Mouse (Mus musculus) ES-E14 (cell line): ENCODE measurements around the gene Zbtb34. TPM values are rescaled to one million over a fixed set of nuclear protein-coding genes. Genes with fewer than 3 reads are reported as not detected.
A peak's percentile ranks its signal among the peaks of the same experiment; 100 is the strongest.

Experiments used
- DNase-seq: peaks from one replicate; pipeline ENCODE4 v3.0.0-alpha.2; 2013; ENCODE audit warnings: low read depth, low spot score
- H3K27ac ChIP-seq: 2 replicates; pipeline ENCODE4 v1.5.1; 2012; ENCODE audit warnings: low read depth, mild to moderate bottlenecking, low read length, moderate library complexity, mixed read lengths; ENCODE audit not compliant: poor library complexity, insufficient read depth, severe bottlenecking
- H3K36me3 ChIP-seq: 2 replicates; pipeline ENCODE4 v1.6.1; 2012; ENCODE audit warnings: mild to moderate bottlenecking, low read length, moderate library complexity, mixed read lengths; ENCODE audit not compliant: control insufficient read depth, poor library complexity, insufficient read depth, severe bottlenecking
- H3K4me1 ChIP-seq, 2 experiments: fragments of 150-350 bp in 1 of 2; sonication (generic) in 1 of 2; 2 replicates each; pipeline ENCODE4 v1.6.1; 2012; ENCODE audit warnings: low read length in 2 of 2, mild to moderate bottlenecking in 1 of 2, mixed read lengths in 1 of 2; ENCODE audit not compliant: control insufficient read depth in 2 of 2, insufficient read depth in 2 of 2, poor library complexity in 1 of 2
- H3K4me3 ChIP-seq, 2 experiments: fragments of 150-350 bp in 1 of 2; sonication (generic) in 1 of 2; 2 replicates each; pipeline ENCODE4 v1.5.1; 2012; ENCODE audit warnings: low read length in 2 of 2, low read depth in 1 of 2, mild to moderate bottlenecking in 1 of 2, mixed read lengths in 1 of 2; ENCODE audit not compliant: insufficient read depth in 1 of 2, poor library complexity in 1 of 2, severe bottlenecking in 1 of 2
- H3K9ac ChIP-seq: 2 replicates; pipeline ENCODE4 v1.6.1; 2012; ENCODE audit warnings: low read depth, mild to moderate bottlenecking, low read length, mixed read lengths; ENCODE audit not compliant: poor library complexity, insufficient read depth, severe bottlenecking
- H3K9me3 ChIP-seq: fragments of 150-350 bp; sonication (generic); 2 replicates; pipeline ENCODE4 v1.6.1; 2012; ENCODE audit warnings: low read depth, mild to moderate bottlenecking, low read length; ENCODE audit not compliant: control insufficient read depth, insufficient read depth
- CHD2 ChIP-seq: IDR thresholded peaks from 2 replicates; pipeline ENCODE4 v1.6.1; 2014; ENCODE audit warnings: mild to moderate bottlenecking, low read depth, low read length, inconsistent platforms
- HCFC1 ChIP-seq: IDR thresholded peaks from 2 replicates; pipeline ENCODE4 v1.6.1; 2012; ENCODE audit warnings: low read length, inconsistent platforms, borderline replicate concordance; ENCODE audit not compliant: insufficient read depth
- MAFK ChIP-seq: IDR thresholded peaks from 2 replicates; pipeline ENCODE4 v1.6.1; 2014; ENCODE audit warnings: mild to moderate bottlenecking, low read depth, low read length, inconsistent platforms; ENCODE audit not compliant: insufficient read depth
- ZC3H11A ChIP-seq: IDR thresholded peaks from 2 replicates; pipeline ENCODE4 v1.6.1; 2012; ENCODE audit warnings: low read depth, mild to moderate bottlenecking, inconsistent platforms, low read length, borderline replicate concordance
- ZNF384 ChIP-seq: IDR thresholded peaks from 2 replicates; pipeline ENCODE4 v1.6.1; 2012; ENCODE audit warnings: low read depth, low read length, inconsistent platforms
- in situ Hi-C, 2 experiments: fragments of 600-800 bp; cut with MboI; formaldehyde crosslinking; loops; one replicate each; pipeline ENCODE4 v1.15.1; 2025; ENCODE audit warnings: low sequenced_read_pairs in 2 of 2, inconsistent platforms in 1 of 2; ENCODE audit not compliant: unreplicated experiment in 2 of 2
- total RNA-seq: library from RNA; depleted of rRNA; stranded (reverse); fragments of 300-350 nt; gene quantifications from 2 replicates; pipeline ENCODE4 v1.2.3, GENCODE M21; 2012

The Zbtb34 gene
- total RNA-seq, 1 experiment = 13.4 TPM

GRCm38 (mm10) chr2:33467546-33468465 lies 36.7 kb upstream of the Zbtb34 start:
- Histone ChIP-seq H3K4me3 (peak overlapping the region; percentile 93 to 95), H3K9me3 (no peaks in the 10 kb centered on the region), H3K36me3 (peaks cover 6% of the 10 kb centered on the region), H3K9ac (peak overlapping the region; percentile 93), H3K27ac (peak overlapping the region; percentile 65), H3K4me1 (peaks cover 4 to 13% of the 10 kb centered on the region in 2 experiments; a peak in 3 of 4 replicates)
- in situ Hi-C loops = no loop called here
- TF ChIP-seq HCFC1 (no peak), ZNF384 (no peak), CHD2 (no peak), MAFK (no peak), ZC3H11A (no peak)
- no peak for DNase-seq

- Histone ChIP-seq H3K9ac (peak overlapping the region; percentile 10; the same call in 1 of the 2 replicates), H3K4me3 (peak overlapping the region in 1 of 2 experiments; percentile 9; a peak in 1 of 4 replicates), H3K36me3 (peaks cover 11% of the 10 kb centered on the region), H3K27ac (no peak overlapping the region; the same call in 1 of the 2 replicates), H3K4me1 (peaks cover 9 to 25% of the 10 kb centered on the region in 2 experiments; a peak in 3 of 4 replicates), H3K9me3 (no peaks in the 10 kb centered on the region)
- in situ Hi-C loops = no loop called here
- DNase-seq = no peak
- TF ChIP-seq ZNF384 (no peak), CHD2 (no peak), MAFK (no peak), ZC3H11A (no peak), HCFC1 (no peak)
Measured at GRCm38 (mm10) chr2:33465966-33466365, 34.8 kb upstream of the Zbtb34 start.

GRCm38 (mm10) chr2:33465215-33465614 lies 34.1 kb upstream of the Zbtb34 start:
- no peak overlapping the region; the same call in 1 of the 2 replicates for H3K27ac ChIP-seq
- no peak overlapping the region; the same call in 1 of the 2 replicates for H3K9ac ChIP-seq
- TF ChIP-seq CHD2 (no peak), HCFC1 (no peak), ZC3H11A (no peak), MAFK (no peak), ZNF384 (no peak)
- H3K36me3 ChIP-seq = peaks cover 11% of the 10 kb centered on the region
- no peak for DNase-seq
- in situ Hi-C loops = no loop called here
- no peaks in the 10 kb centered on the region for H3K9me3 ChIP-seq
- H3K4me3 ChIP-seq = peak overlapping the region in 1 of 2 experiments; percentile 23; a peak in 1 of 4 replicates
- peaks cover 13 to 28% of the 10 kb centered on the region in 2 experiments; a peak in 3 of 4 replicates for H3K4me1 ChIP-seq

GRCm38 (mm10) chr2:33462066-33462465 lies 30.9 kb upstream of the Zbtb34 start:
- Histone ChIP-seq H3K4me3 (no peak overlapping the region), H3K9ac (no peak overlapping the region), H3K4me1 (peaks cover 23 to 41% of the 10 kb centered on the region in 2 experiments), H3K27ac (peak overlapping the region; percentile 93; the same call in 1 of the 2 replicates), H3K9me3 (no peaks in the 10 kb centered on the region), H3K36me3 (peaks cover 21% of the 10 kb centered on the region)
- TF ChIP-seq ZC3H11A (no peak), HCFC1 (no peak), MAFK (no peak), ZNF384 (no peak), CHD2 (no peak)
- in situ Hi-C loops = no loop called here
- no peak for DNase-seq
